Mouse (Mus musculus) megakaryocyte progenitor cell, adult 5-6 weeks (primary cell): ENCODE results near the gene Dcp1b. TPM values are rescaled to one million over a fixed set of nuclear protein-coding genes. Genes with fewer than 3 reads are reported as not detected.
"Not testable (repeated sequence)": the region's sequence is repeated elsewhere in the genome, so short reads cannot be mapped to it uniquely, and the experiment has no call there.

Experiments used
- ATAC-seq: replicated peaks from 2 replicates; pipeline ENCODE4 v1.8.0; 2016; ENCODE audit warnings: mild to moderate bottlenecking, moderate TSS enrichment, inconsistent platforms; ENCODE audit not compliant: poor library complexity
- total RNA-seq, 2 experiments: library from RNA; stranded (forward) in 1 of 2; stranded (reverse) in 1 of 2; fragments of 157-497, 149-512 nt in 1 of 2; fragments of 200-1000 nt in 1 of 2; gene quantifications; 2 replicates each; pipeline versions ENCODE4 v1.2.3 to v1.2.4; 2015 to 2017

The Dcp1b gene
- total RNA-seq, 2 experiments from 2014 or later = 8.0 to 12.8 TPM

GRCm38 (mm10) chr6:119194161-119194560 is 19.1 kb downstream of the Dcp1b start:
- no peak for ATAC-seq

- ATAC-seq = no peak
Observed at GRCm38 (mm10) chr6:119194601-119195000, 19.5 kb downstream of the Dcp1b start.

- ATAC-seq = no peak
Observed at GRCm38 (mm10) chr6:119196382-119197305, 21.6 kb downstream of the Dcp1b start, which contains the start of gene Cacna1c. Gene Cacna1c (minus strand): TSS chr6:119196418.

- no peak for ATAC-seq
Observed at GRCm38 (mm10) chr6:119198534-119199273, 23.7 kb downstream of the Dcp1b start.

- no peak for ATAC-seq
Observed at GRCm38 (mm10) chr6:119199274-119199879, 24.3 kb downstream of the Dcp1b start.

- no peak for ATAC-seq
Observed at GRCm38 (mm10) chr6:119200362-119200761, 25.3 kb downstream of the Dcp1b start.

GRCm38 (mm10) chr6:119201575-119201974 is 26.5 kb downstream of the Dcp1b start:
- no peak for ATAC-seq

- ATAC-seq = no peak
Observed at GRCm38 (mm10) chr6:119204286-119204685, 29.2 kb downstream of the Dcp1b start.

- ATAC-seq = no peak
Observed at GRCm38 (mm10) chr6:119204915-119205314, 29.9 kb downstream of the Dcp1b start.

- not testable (repeated sequence) for ATAC-seq
Observed at GRCm38 (mm10) chr6:119206006-119206405, 31.0 kb downstream of the Dcp1b start.

- ATAC-seq = no peak
Observed at GRCm38 (mm10) chr6:119213375-119213774, 38.3 kb downstream of the Dcp1b start.

GRCm38 (mm10) chr6:119214190-119214589 is 39.1 kb downstream of the Dcp1b start:
- peak; percentile 29; the same call in 1 of the 2 replicates for ATAC-seq

- no peak for ATAC-seq
Observed at GRCm38 (mm10) chr6:119215040-119215613, 40.1 kb downstream of the Dcp1b start.

- no peak for ATAC-seq
Observed at GRCm38 (mm10) chr6:119217661-119218060, 42.6 kb downstream of the Dcp1b start.

- ATAC-seq = no peak
Observed at GRCm38 (mm10) chr6:119218591-119218990, 43.5 kb downstream of the Dcp1b start.

GRCm38 (mm10) chr6:119219237-119219870 is 44.3 kb downstream of the Dcp1b start:
- no peak for ATAC-seq

GRCm38 (mm10) chr6:119220297-119220696 is 45.2 kb downstream of the Dcp1b start:
- ATAC-seq = peak; percentile 85

- ATAC-seq = no peak; the same call in 1 of the 2 replicates
Observed at GRCm38 (mm10) chr6:119224451-119225195, 49.6 kb downstream of the Dcp1b start.

- ATAC-seq = no peak
Observed at GRCm38 (mm10) chr6:119225226-119225625, 50.2 kb downstream of the Dcp1b start.

- ATAC-seq = no peak
Observed at GRCm38 (mm10) chr6:119225731-119226130, 50.7 kb downstream of the Dcp1b start.
